Mouse (Mus musculus): ENCODE data around the gene Uggt1. TPM values are rescaled to one million over a fixed set of nuclear protein-coding genes. Genes with fewer than 3 reads are reported as not detected.
A peak's percentile ranks its signal among the peaks of the same experiment; 100 is the strongest.

The Uggt1 gene
- total and polyA plus RNA-seq, 2 experiments from 2014 or later: 16.0 to 26.7 TPM

- H3K9me3 ChIP-seq (replicated peaks; ENCODE audit: control insufficient read depth, low read length): peaks cover 5% of the 10 kb centered on the region
- 0 out of 2 replicates have a peak, but pooled peaks cover 10% of the 10 kb centered on the region for H3K27me3 ChIP-seq (ENCODE audit: control insufficient read depth, insufficient read depth, low read length)
- 74% methylated on average over 8 of the region's 8 CpGs for WGBS
- no peak overlapping the region for H3K4me3 ChIP-seq (ENCODE audit: low read depth, low read length)
- no peak for DNase-seq (ENCODE audit: low spot score)
- no peak overlapping the region for H3K27ac ChIP-seq (ENCODE audit: low read depth)
- H3K4me2 ChIP-seq (ENCODE audit: low read depth, low read length): no peak overlapping the region
- H3K9ac ChIP-seq (replicated peaks; ENCODE audit: low read depth, low read length): no peak overlapping the region
- no peaks in the 10 kb centered on the region for H3K4me1 ChIP-seq (ENCODE audit: control insufficient read depth, insufficient read depth)
- no peak for ATAC-seq (ENCODE audit: insufficient read depth, low read depth)
- TF ChIP-seq CTCF (IDR thresholded peaks at IDR 0.05; ENCODE audit: low read depth) (no peak), EP300 (IDR thresholded peaks at IDR 0.05; ENCODE audit: low read depth) (no peak)
- H3K36me3 ChIP-seq (replicated peaks; ENCODE audit: control insufficient read depth, insufficient read depth, low read length): no peaks in the 10 kb centered on the region
These were observed 12.8 kb upstream of the Uggt1 start for GRCm38 (mm10) chr1:36257276-36257675.

- 0 out of 2 replicates have a peak overlapping the region, but pooled peaks have one; percentile 1 for H3K4me2 ChIP-seq (ENCODE audit: low read depth, low read length)
- H3K9ac ChIP-seq (replicated peaks; ENCODE audit: low read depth, low read length): no peak overlapping the region
- H3K4me3 ChIP-seq (ENCODE audit: low read depth, low read length): no peak overlapping the region
- peak; percentile 25; the same call in 1 of the 2 replicates for ATAC-seq (ENCODE audit: insufficient read depth, low read depth)
- H3K27me3 ChIP-seq (ENCODE audit: control insufficient read depth, insufficient read depth, low read length): 0 out of 2 replicates have a peak, but pooled peaks cover 10% of the 10 kb centered on the region
- no peaks in the 10 kb centered on the region for H3K4me1 ChIP-seq (ENCODE audit: control insufficient read depth, insufficient read depth)
- DNase-seq (ENCODE audit: low spot score): no peak
- peak overlapping the region; percentile 67 for H3K27ac ChIP-seq (ENCODE audit: low read depth)
- no peaks in the 10 kb centered on the region for H3K36me3 ChIP-seq (replicated peaks; ENCODE audit: control insufficient read depth, insufficient read depth, low read length)
- peaks cover 5% of the 10 kb centered on the region for H3K9me3 ChIP-seq (replicated peaks; ENCODE audit: control insufficient read depth, low read length)
- TF ChIP-seq CTCF (IDR thresholded peaks at IDR 0.05; ENCODE audit: low read depth) (0 out of 2 replicates have a peak, but pooled peaks have one; percentile 7), EP300 (IDR thresholded peaks at IDR 0.05; ENCODE audit: low read depth) (no peak)
- 24% methylated on average over 20 of the region's 20 CpGs for WGBS
These were observed 11.5 kb upstream of the Uggt1 start for GRCm38 (mm10) chr1:36255871-36256640.

- H3K27ac ChIP-seq (ENCODE audit: low read depth): peak overlapping the region; percentile 67
- peaks cover 5% of the 10 kb centered on the region for H3K9me3 ChIP-seq (replicated peaks; ENCODE audit: control insufficient read depth, low read length)
- H3K4me2 ChIP-seq (ENCODE audit: low read depth, low read length): peak overlapping the region; percentile 46
- ATAC-seq (ENCODE audit: insufficient read depth, low read depth) (peak; percentile 73), DNase-seq (ENCODE audit: low spot score) (peak; percentile 66)
- WGBS: 9% methylated on average over 25 of the region's 25 CpGs
- H3K9ac ChIP-seq (replicated peaks; ENCODE audit: low read depth, low read length): no peak overlapping the region
- H3K27me3 ChIP-seq (ENCODE audit: control insufficient read depth, insufficient read depth, low read length): 0 out of 2 replicates have a peak, but pooled peaks cover 10% of the 10 kb centered on the region
- H3K36me3 ChIP-seq (replicated peaks; ENCODE audit: control insufficient read depth, insufficient read depth, low read length): no peaks in the 10 kb centered on the region
- no peak; the same call in 1 of the 2 replicates for TF ChIP-seq EP300 (IDR thresholded peaks at IDR 0.05; ENCODE audit: low read depth)
- TF ChIP-seq CTCF (IDR thresholded peaks at IDR 0.05; ENCODE audit: low read depth): peak; percentile 58
- peak overlapping the region; percentile 2; the same call in 1 of the 2 replicates for H3K4me3 ChIP-seq (ENCODE audit: low read depth, low read length)
- H3K4me1 ChIP-seq (ENCODE audit: control insufficient read depth, insufficient read depth): no peaks in the 10 kb centered on the region
These were observed 10.3 kb upstream of the Uggt1 start for GRCm38 (mm10) chr1:36254635-36255360.

GRCm38 (mm10) chr1:36252791-36253190 is 8.3 kb upstream of the Uggt1 start:
- H3K4me2 ChIP-seq (ENCODE audit: low read depth, low read length): no peak overlapping the region
- H3K27me3 ChIP-seq (ENCODE audit: control insufficient read depth, insufficient read depth, low read length): 0 out of 2 replicates have a peak, but pooled peaks cover 10% of the 10 kb centered on the region
- peaks cover 5% of the 10 kb centered on the region for H3K9me3 ChIP-seq (replicated peaks; ENCODE audit: control insufficient read depth, low read length)
- no peaks in the 10 kb centered on the region for H3K4me1 ChIP-seq (ENCODE audit: control insufficient read depth, insufficient read depth)
- H3K4me3 ChIP-seq (ENCODE audit: low read depth, low read length): no peak overlapping the region
- no peaks in the 10 kb centered on the region for H3K36me3 ChIP-seq (replicated peaks; ENCODE audit: control insufficient read depth, insufficient read depth, low read length)
- no peak overlapping the region for H3K9ac ChIP-seq (replicated peaks; ENCODE audit: low read depth, low read length)
- WGBS: 4% methylated on average over 6 of the region's 6 CpGs
- TF ChIP-seq EP300 (IDR thresholded peaks at IDR 0.05; ENCODE audit: low read depth): no peak
- peak; percentile 93 for TF ChIP-seq CTCF (IDR thresholded peaks at IDR 0.05; ENCODE audit: low read depth)
- no peak overlapping the region for H3K27ac ChIP-seq (ENCODE audit: low read depth)
- ATAC-seq (ENCODE audit: insufficient read depth, low read depth) (peak; percentile 55; the same call in 1 of the 2 replicates), DNase-seq (ENCODE audit: low spot score) (peak; percentile 78)

- Histone ChIP-seq H3K27me3 (ENCODE audit: control insufficient read depth, insufficient read depth, low read length) (0 out of 2 replicates have a peak, but pooled peaks cover 10% of the 10 kb centered on the region), H3K9me3 (replicated peaks; ENCODE audit: control insufficient read depth, low read length) (peaks cover under 1% of the 10 kb centered on the region), H3K4me2 (ENCODE audit: low read depth, low read length) (no peak overlapping the region), H3K27ac (ENCODE audit: low read depth) (no peak overlapping the region), H3K4me1 (ENCODE audit: control insufficient read depth, insufficient read depth) (no peaks in the 10 kb centered on the region), H3K36me3 (replicated peaks; ENCODE audit: control insufficient read depth, insufficient read depth, low read length) (no peaks in the 10 kb centered on the region), H3K4me3 (ENCODE audit: low read depth, low read length) (no peak overlapping the region), H3K9ac (replicated peaks; ENCODE audit: low read depth, low read length) (no peak overlapping the region)
- TF ChIP-seq EP300 (IDR thresholded peaks at IDR 0.05; ENCODE audit: low read depth): no peak
- TF ChIP-seq CTCF (IDR thresholded peaks at IDR 0.05; ENCODE audit: low read depth): no peak
- DNase-seq (ENCODE audit: low spot score) (no peak), ATAC-seq (ENCODE audit: insufficient read depth, low read depth) (no peak)
- WGBS: 19% methylated on average over 9 of the region's 9 CpGs
These were observed 6.9 kb upstream of the Uggt1 start for GRCm38 (mm10) chr1:36251426-36251825.

All from heart, postnatal 0 days (tissue).